Mouse (Mus musculus) midbrain, embryonic 11.5 days (tissue): ENCODE results near the gene Sbno2. TPM values are rescaled to one million over a fixed set of nuclear protein-coding genes. Genes with fewer than 3 reads are reported as not detected.
"Not testable (repeated sequence)": the region's sequence is repeated elsewhere in the genome, so short reads cannot be mapped to it uniquely, and the experiment has no call there.

ENCODE experiments used
- ATAC-seq: fragments of 200-750 bp; cut with Nextera tagmentation; 2 replicates; pipeline ENCODE4 v1.8.0; 2017; ENCODE audit warnings: moderate TSS enrichment, moderate library complexity; ENCODE audit not compliant: low FRiP score
- DNase-seq: peaks from one replicate; pipeline ENCODE4 v3.0.0; 2015; ENCODE audit warnings: low spot score; ENCODE audit errors: missing footprints
- H3K27ac ChIP-seq: fragments of 300-500 bp; sonication (generic); 2 replicates; pipeline ENCODE4 v1.5.1; 2014; ENCODE audit warnings: low read depth, low read length
- H3K27me3 ChIP-seq: fragments of 300-500 bp; sonication (generic); 2 replicates; pipeline ENCODE4 v1.6.1; 2014; ENCODE audit warnings: mild to moderate bottlenecking, low read length, moderate library complexity, mixed read lengths; ENCODE audit not compliant: control insufficient read depth, insufficient read depth
- H3K36me3 ChIP-seq: fragments of 300-500 bp; sonication (generic); 2 replicates; pipeline ENCODE4 v1.6.1; 2014; ENCODE audit warnings: mild to moderate bottlenecking, low read length, moderate library complexity, mixed read lengths; ENCODE audit not compliant: control insufficient read depth, insufficient read depth
- H3K4me1 ChIP-seq: fragments of 300-500 bp; sonication (generic); 2 replicates; pipeline ENCODE4 v1.6.1; 2014; ENCODE audit warnings: low read length; ENCODE audit not compliant: control insufficient read depth, insufficient read depth
- H3K4me2 ChIP-seq: fragments of 300-500 bp; sonication (generic); 2 replicates; pipeline ENCODE4 v1.6.1; 2014; ENCODE audit warnings: mild to moderate bottlenecking, moderate library complexity
- H3K4me3 ChIP-seq: fragments of 300-500 bp; sonication (generic); 2 replicates; pipeline ENCODE4 v1.5.1; 2014; ENCODE audit warnings: low read depth, low read length
- H3K9ac ChIP-seq: fragments of 300-500 bp; sonication (generic); 2 replicates; pipeline ENCODE4 v1.6.1; 2014; ENCODE audit warnings: low read length
- H3K9me3 ChIP-seq: fragments of 300-500 bp; sonication (generic); 2 replicates; pipeline ENCODE4 v1.6.1; 2016; ENCODE audit warnings: low read length; ENCODE audit not compliant: control insufficient read depth
- WGBS: fragments of 180-500 bp; shearing (Covaris S2); extraction: QIAGEN DNeasy Blood & Tissue Kit; methylation state at CpG from one replicate; pipeline ENCODE4 v1.1.7; 2014; 5-methylcytosine and 5-hydroxymethylcytosine counted together
- polyA plus RNA-seq: library from polyadenylated mRNA; unstranded; fragments of >200 nt; fragmentation: Nextera tagmentation; extraction: Ambion mirVana; gene quantifications from 2 replicates; pipeline ENCODE4 v1.2.1, GENCODE M21; 2014

Sbno2 gene
- polyA plus RNA-seq, 1 experiment from 2014 or later, result 7.0 TPM

- Histone ChIP-seq H3K9ac (peak overlapping the region; percentile 1; the same call in 1 of the 2 replicates), H3K9me3 (no peaks in the 10 kb centered on the region), H3K4me2 (no peak overlapping the region), H3K4me3 (no peak overlapping the region), H3K4me1 (peaks cover 39% of the 10 kb centered on the region), H3K27ac (peak overlapping the region; percentile 72), H3K27me3 (no peaks in the 10 kb centered on the region), H3K36me3 (no peaks in the 10 kb centered on the region)
- DNase-seq (peak; percentile 88), ATAC-seq (no peak)
- WGBS, result 10% methylated on average over 6 of the region's 6 CpGs
These were observed 55.1 kb downstream of the Sbno2 start for GRCm38 (mm10) chr10:80050244-80050643.

GRCm38 (mm10) chr10:80048834-80049233 is 56.5 kb downstream of the Sbno2 start:
- H3K4me3 ChIP-seq, result no peak overlapping the region
- DNase-seq (no peak), ATAC-seq (no peak)
- H3K4me1 ChIP-seq, result peaks cover 35% of the 10 kb centered on the region
- H3K36me3 ChIP-seq, result no peaks in the 10 kb centered on the region
- H3K4me2 ChIP-seq, result no peak overlapping the region
- 75% methylated on average over 3 of the region's 3 CpGs for WGBS
- H3K9ac ChIP-seq, result no peak overlapping the region; the same call in 1 of the 2 replicates
- H3K27me3 ChIP-seq, result no peaks in the 10 kb centered on the region
- H3K9me3 ChIP-seq, result no peaks in the 10 kb centered on the region
- H3K27ac ChIP-seq, result peak overlapping the region; percentile 48

- no peak overlapping the region for H3K4me2 ChIP-seq
- no peaks in the 10 kb centered on the region for H3K36me3 ChIP-seq
- no peak overlapping the region for H3K4me3 ChIP-seq
- 13% methylated on average over 5 of the region's 5 CpGs for whole genome bisulfite sequencing
- peak overlapping the region; percentile 36; the same call in 1 of the 2 replicates for H3K9ac ChIP-seq
- peak; percentile 90 for DNase-seq
- H3K27ac ChIP-seq, result peak overlapping the region; percentile 48
- H3K4me1 ChIP-seq, result peaks cover 35% of the 10 kb centered on the region
- no peak for ATAC-seq
- no peaks in the 10 kb centered on the region for H3K27me3 ChIP-seq
- H3K9me3 ChIP-seq, result no peaks in the 10 kb centered on the region
These were observed 57.0 kb downstream of the Sbno2 start for GRCm38 (mm10) chr10:80048396-80048795.

- no peak within 1 kb of the TSS for H3K4me3 ChIP-seq
- no peak for ATAC-seq
- H3K4me1 ChIP-seq, result peaks cover 34% of the 10 kb centered on the region
- no peak for DNase-seq
- H3K36me3 ChIP-seq, result no peaks in the 10 kb centered on the region
- H3K27ac ChIP-seq, result no peak within 1 kb of the TSS
- H3K9me3 ChIP-seq, result no peaks in the 10 kb centered on the region
- H3K4me2 ChIP-seq, result no peak within 1 kb of the TSS
- no peaks in the 10 kb centered on the region for H3K27me3 ChIP-seq
- WGBS, result 38% methylated on average over 9 of the region's 9 CpGs
- H3K9ac ChIP-seq, result peak within 1 kb of the TSS; percentile 36; the same call in 1 of the 2 replicates
These were observed 58.3 kb downstream of the Sbno2 start, which contains the start of gene Gpx4 for GRCm38 (mm10) chr10:80047041-80047565. Gene Gpx4, plus strand, starts transcription at chr10:80047166.

GRCm38 (mm10) chr10:80045766-80046165 is 59.6 kb downstream of the Sbno2 start:
- H3K9ac ChIP-seq, result no peak overlapping the region
- no peak for ATAC-seq

GRCm38 (mm10) chr10:80045364-80045763 is 60.0 kb downstream of the Sbno2 start:
- H3K27ac ChIP-seq, DNase-seq, H3K36me3 ChIP-seq, ATAC-seq, H3K4me3 ChIP-seq, H3K9ac ChIP-seq, H3K9me3 ChIP-seq, H3K27me3 ChIP-seq, H3K4me2 ChIP-seq: not testable (repeated sequence)
- 86% methylated on average over 2 of the region's 4 CpGs for WGBS
- peaks cover 21% of the 10 kb centered on the region for H3K4me1 ChIP-seq

More at GRCm38 (mm10) chr10:80045766-80046165, 59.6 kb downstream of the Sbno2 start:
- H3K36me3 ChIP-seq, result no peaks in the 10 kb centered on the region
- no peaks in the 10 kb centered on the region for H3K27me3 ChIP-seq
- H3K4me2 ChIP-seq, result no peak overlapping the region
- WGBS, result 80% methylated on average over 5 of the region's 5 CpGs
- no peaks in the 10 kb centered on the region for H3K9me3 ChIP-seq
- H3K4me1 ChIP-seq, result peaks cover 25% of the 10 kb centered on the region
- H3K4me3 ChIP-seq, result no peak overlapping the region
- no peak for DNase-seq
- no peak overlapping the region for H3K27ac ChIP-seq

GRCm38 (mm10) chr10:80044087-80044486 is 61.3 kb downstream of the Sbno2 start:
- 28% methylated on average over 4 of the region's 4 CpGs for WGBS
- peaks cover 18% of the 10 kb centered on the region for H3K4me1 ChIP-seq

GRCm38 (mm10) chr10:80041409-80042060 is 63.8 kb downstream of the Sbno2 start:
- not testable (repeated sequence) for ATAC-seq, H3K4me3 ChIP-seq, H3K27ac ChIP-seq, H3K36me3 ChIP-seq, H3K9me3 ChIP-seq, H3K9ac ChIP-seq, H3K27me3 ChIP-seq, H3K4me2 ChIP-seq, DNase-seq
- WGBS, result 90% methylated on average over 8 of the region's 8 CpGs
- H3K4me1 ChIP-seq, result peaks cover 10% of the 10 kb centered on the region

More at GRCm38 (mm10) chr10:80044087-80044486, 61.3 kb downstream of the Sbno2 start:
- H3K9ac ChIP-seq, result peak overlapping the region; percentile 9; the same call in 1 of the 2 replicates
- no peaks in the 10 kb centered on the region for H3K27me3 ChIP-seq
- peak overlapping the region; percentile 45 for H3K27ac ChIP-seq
- no peaks in the 10 kb centered on the region for H3K36me3 ChIP-seq
- DNase-seq (no peak), ATAC-seq (no peak)
- H3K4me2 ChIP-seq, result no peak overlapping the region
- H3K4me3 ChIP-seq, result no peak overlapping the region
- no peaks in the 10 kb centered on the region for H3K9me3 ChIP-seq

- peak within 1 kb of the TSS; percentile 70 for H3K4me2 ChIP-seq
- no peaks in the 10 kb centered on the region for H3K9me3 ChIP-seq
- H3K9ac ChIP-seq, result peak within 1 kb of the TSS; percentile 85
- peak within 1 kb of the TSS; percentile 81 for H3K4me3 ChIP-seq
- under 1% methylated on average over 40 of the region's 40 CpGs for WGBS
- DNase-seq (peak; percentile 100), ATAC-seq (peak; percentile 96)
- peaks cover 10% of the 10 kb centered on the region for H3K4me1 ChIP-seq
- no peak within 1 kb of the TSS; the same call in 1 of the 2 replicates for H3K27ac ChIP-seq
- no peaks in the 10 kb centered on the region for H3K27me3 ChIP-seq
- peaks cover 17% of the 10 kb centered on the region for H3K36me3 ChIP-seq
These were observed 65.8 kb downstream of the Sbno2 start, which contains the start of gene Polr2e for GRCm38 (mm10) chr10:80039559-80039979. Gene Polr2e, minus strand, starts transcription at chr10:80039795.
